Mouse (Mus musculus) kidney, postnatal 0 days (tissue): ENCODE measurements around the gene Wfdc5. TPM values are rescaled to one million over a fixed set of nuclear protein-coding genes. Genes with fewer than 3 reads are reported as not detected.
A peak's percentile ranks its signal among the peaks of the same experiment; 100 is the strongest.

Experiments used
- ATAC-seq: fragments of 200-750 bp; cut with Nextera tagmentation; replicated peaks from 2 replicates; pipeline ENCODE4 v1.8.0; 2017; ENCODE audit warnings: low read depth, moderate number of reproducible peaks, moderate TSS enrichment, moderate library complexity; ENCODE audit not compliant: low FRiP score
- DNase-seq: peaks from one replicate; pipeline ENCODE4 v3.0.0-alpha.2; 2016; ENCODE audit warnings: low spot score
- H3K27ac ChIP-seq: fragments of 300-500 bp; sonication (generic); 2 replicates; pipeline ENCODE4 v1.5.1; 2014; ENCODE audit warnings: mild to moderate bottlenecking
- H3K27me3 ChIP-seq: fragments of 300-500 bp; sonication (generic); 2 replicates; pipeline ENCODE4 v1.6.1; 2014; ENCODE audit warnings: low read length, mixed read lengths; ENCODE audit not compliant: insufficient read depth
- H3K36me3 ChIP-seq: fragments of 300-500 bp; sonication (generic); 2 replicates; pipeline ENCODE4 v1.6.1; 2014; ENCODE audit warnings: low read length, mixed read lengths; ENCODE audit not compliant: insufficient read depth
- H3K4me1 ChIP-seq: fragments of 300-500 bp; sonication (generic); replicated peaks from 2 replicates; pipeline ENCODE4 v1.6.1; 2014; ENCODE audit warnings: antibody characterized with exemption, low read length, mixed read lengths; ENCODE audit not compliant: insufficient read depth
- H3K4me2 ChIP-seq: fragments of 300-500 bp; sonication (generic); 2 replicates; pipeline ENCODE4 v1.6.1; 2014; ENCODE audit warnings: mild to moderate bottlenecking, low read length, moderate library complexity, mixed read lengths
- H3K4me3 ChIP-seq: fragments of 300-500 bp; sonication (generic); replicated peaks from 2 replicates; pipeline ENCODE4 v1.5.1; 2014; ENCODE audit warnings: low read depth, low read length
- H3K9ac ChIP-seq: fragments of 300-500 bp; sonication (generic); 2 replicates; pipeline ENCODE4 v1.6.1; 2014; ENCODE audit warnings: low read depth, low read length
- H3K9me3 ChIP-seq: fragments of 300-500 bp; sonication (generic); replicated peaks from 2 replicates; pipeline ENCODE4 v1.6.1; 2016; ENCODE audit warnings: low read length, inconsistent platforms, mixed read lengths
- CTCF ChIP-seq: IDR thresholded peaks from 2 replicates; pipeline ENCODE4 v1.5.1; 2016; ENCODE audit warnings: antibody characterized with exemption, low read depth, mild to moderate bottlenecking, moderate library complexity
- WGBS: fragments of 180-500 bp; shearing (Covaris S2); extraction: QIAGEN DNeasy Blood & Tissue Kit; methylation state at CpG from one replicate; pipeline ENCODE4 v1.1.7; 2014; 5-methylcytosine and 5-hydroxymethylcytosine counted together
- polyA plus RNA-seq: library from polyadenylated mRNA; unstranded; fragments of >200 nt; fragmentation: Nextera tagmentation; extraction: Ambion mirVana; gene quantifications from 2 replicates; pipeline ENCODE4 v1.2.1, GENCODE M21; 2015

Gene Wfdc5
- polyA plus RNA-seq, 1 experiment from 2014 or later, result not detected

DNA sequence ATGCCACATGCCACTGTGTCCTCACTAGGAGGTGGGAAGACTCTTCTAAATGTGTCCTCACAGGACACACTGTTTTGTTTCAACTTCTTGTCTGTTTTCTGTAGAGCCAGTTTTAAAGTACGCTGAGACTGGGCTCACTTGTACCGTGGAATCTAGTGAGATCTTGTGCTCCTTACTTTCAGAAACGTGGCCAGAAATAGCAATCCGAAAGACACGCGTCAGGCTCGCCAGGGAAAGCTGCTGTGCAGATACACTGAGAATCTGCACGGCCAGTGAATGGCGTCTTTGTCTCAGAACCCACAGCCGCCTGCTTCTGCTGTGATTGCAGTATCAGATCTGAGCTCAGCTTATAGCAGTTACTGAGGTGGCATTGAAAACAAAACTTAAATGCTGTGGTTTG is 40.5 kb downstream of the Wfdc5 start:
- Histone ChIP-seq H3K9ac (no peak overlapping the region), H3K27ac (no peak overlapping the region), H3K36me3 (no peaks in the 10 kb centered on the region), H3K4me3 (no peak overlapping the region), H3K9me3 (no peaks in the 10 kb centered on the region), H3K27me3 (no peaks in the 10 kb centered on the region), H3K4me2 (no peak overlapping the region), H3K4me1 (no peaks in the 10 kb centered on the region)
- TF ChIP-seq CTCF, result no peak
- ATAC-seq (no peak), DNase-seq (no peak)
- WGBS, result 79% methylated on average over 10 of the region's 10 CpGs

DNA sequence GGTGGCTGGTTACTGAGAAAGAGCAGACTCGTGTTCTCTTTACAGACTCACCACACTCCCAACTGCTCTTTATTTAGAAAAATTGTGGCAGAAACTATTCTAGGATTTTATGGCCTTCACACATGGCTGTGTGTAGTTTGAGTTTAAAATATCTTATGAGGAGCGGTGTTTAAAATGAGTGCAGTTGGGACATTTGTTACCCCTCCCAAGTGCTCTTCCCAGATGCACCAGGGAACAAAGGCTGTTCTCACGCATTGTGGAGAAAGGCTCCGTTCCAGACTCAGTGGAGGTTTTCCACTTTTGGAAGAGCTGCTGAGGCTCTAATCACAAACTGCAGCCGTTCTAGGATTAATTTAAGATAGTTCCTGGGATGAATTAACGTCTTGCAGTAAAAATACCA is 44.8 kb downstream of the Wfdc5 start:
- TF ChIP-seq CTCF, result no peak
- no peak for ATAC-seq
- H3K27ac ChIP-seq, result no peak overlapping the region
- no peaks in the 10 kb centered on the region for H3K36me3 ChIP-seq
- DNase-seq, result no peak
- no peak overlapping the region for H3K4me3 ChIP-seq
- H3K9ac ChIP-seq, result no peak overlapping the region
- H3K4me2 ChIP-seq, result no peak overlapping the region
- H3K4me1 ChIP-seq, result no peaks in the 10 kb centered on the region
- no peaks in the 10 kb centered on the region for H3K9me3 ChIP-seq
- no peaks in the 10 kb centered on the region for H3K27me3 ChIP-seq
- WGBS, result 48% methylated on average over 6 of the region's 6 CpGs

DNA sequence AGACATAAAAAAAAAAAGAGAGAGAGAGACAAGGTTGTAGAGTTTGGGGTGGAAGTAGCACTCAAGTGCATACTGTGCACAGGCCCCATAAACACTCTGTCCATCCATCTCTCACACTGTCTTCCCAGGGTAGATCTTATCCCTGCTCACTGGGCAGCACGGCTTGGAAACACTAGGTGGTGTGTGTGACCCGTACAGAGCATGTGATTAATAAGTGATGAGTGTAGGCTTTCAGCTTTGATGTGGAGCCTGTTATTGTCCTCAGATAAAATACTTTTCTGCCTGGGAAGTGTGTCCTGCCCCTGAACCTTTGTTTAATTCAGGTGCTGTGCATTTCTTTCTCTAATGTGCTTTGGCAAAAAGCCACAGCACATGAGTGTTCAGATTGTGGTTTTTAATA is 46.1 kb downstream of the Wfdc5 start:
- Histone ChIP-seq H3K4me2 (no peak overlapping the region), H3K27me3 (no peaks in the 10 kb centered on the region), H3K4me1 (no peaks in the 10 kb centered on the region), H3K4me3 (no peak overlapping the region), H3K9ac (no peak overlapping the region), H3K36me3 (no peaks in the 10 kb centered on the region), H3K9me3 (no peaks in the 10 kb centered on the region), H3K27ac (no peak overlapping the region)
- ATAC-seq, result no peak
- WGBS, result 24% methylated on average over 2 of the region's 2 CpGs
- DNase-seq, result peak; percentile 16
- TF ChIP-seq CTCF, result peak; percentile 57

DNA sequence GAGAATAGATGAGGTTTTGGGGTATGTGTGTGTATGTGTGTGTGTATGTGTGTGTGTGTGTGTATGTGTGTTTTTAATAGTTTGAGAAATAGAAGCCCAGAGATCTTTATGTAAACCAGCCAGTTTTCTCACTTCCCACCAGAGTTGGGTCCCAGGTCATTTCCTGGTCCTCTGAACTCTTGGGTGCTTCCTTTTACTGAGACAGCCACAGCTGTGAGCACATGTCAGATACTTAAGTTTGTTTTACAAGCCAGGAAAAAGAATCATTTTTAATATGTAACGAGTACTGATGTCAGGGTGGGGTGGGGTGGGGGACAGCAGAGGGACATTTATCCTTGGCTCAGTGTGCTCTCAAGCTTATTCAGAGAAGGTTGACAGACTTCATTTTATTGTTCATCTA is 47.2 kb downstream of the Wfdc5 start:
- Histone ChIP-seq H3K4me2 (no peak overlapping the region), H3K4me3 (no peak overlapping the region), H3K36me3 (no peaks in the 10 kb centered on the region), H3K27me3 (no peaks in the 10 kb centered on the region), H3K27ac (no peak overlapping the region), H3K4me1 (no peaks in the 10 kb centered on the region), H3K9ac (no peak overlapping the region), H3K9me3 (no peaks in the 10 kb centered on the region)
- ATAC-seq, result no peak
- DNase-seq, result peak; percentile 66
- WGBS, result 69% methylated on average over 1 of the region's 1 CpGs
- no peak for TF ChIP-seq CTCF

DNA sequence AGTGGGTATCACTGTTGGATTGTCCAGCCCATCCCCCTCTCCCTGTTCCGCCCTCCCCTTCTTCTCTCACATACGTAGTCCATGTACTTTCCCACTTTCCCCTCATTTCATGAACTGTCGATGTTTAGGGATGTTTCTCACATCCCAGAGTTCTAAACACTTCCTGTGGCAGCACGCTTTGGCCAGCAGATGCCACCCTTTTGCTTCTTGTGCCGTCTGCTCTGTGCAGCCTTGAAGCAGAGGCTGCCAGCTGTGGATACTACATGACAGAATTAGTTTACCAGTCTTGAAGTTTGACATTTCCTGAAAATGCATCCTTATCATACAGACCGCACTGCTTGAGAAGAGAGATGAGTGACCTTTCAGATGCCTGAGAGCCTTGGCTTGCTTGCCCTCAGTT is 48.0 kb downstream of the Wfdc5 start:
- ATAC-seq, result no peak
- TF ChIP-seq CTCF, result peak; percentile 81

DNA sequence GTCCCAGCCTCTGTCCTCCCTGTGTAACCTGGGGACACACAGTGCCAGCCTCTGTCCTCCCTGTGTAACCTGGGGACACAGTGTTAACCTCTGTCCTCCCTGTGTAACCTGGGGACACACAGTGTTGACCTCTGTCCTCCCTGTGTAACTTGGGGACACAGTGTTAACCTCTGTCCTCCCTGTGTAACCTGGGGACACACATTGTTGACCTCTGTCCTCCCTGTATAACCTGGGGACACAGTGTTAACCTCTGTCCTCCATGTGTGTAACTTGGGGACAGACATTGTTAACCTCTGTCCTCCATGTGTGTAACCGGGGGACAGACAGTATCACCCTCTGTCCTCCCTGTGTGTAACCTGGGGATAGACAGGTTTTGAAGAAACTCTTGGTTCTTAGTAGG is 51.0 kb downstream of the Wfdc5 start:
- WGBS, result 85% methylated on average over 1 of the region's 1 CpGs
- Histone ChIP-seq H3K9me3 (no peaks in the 10 kb centered on the region), H3K4me2 (no peak overlapping the region), H3K36me3 (no peaks in the 10 kb centered on the region), H3K9ac (no peak overlapping the region), H3K4me3 (no peak overlapping the region), H3K27me3 (no peaks in the 10 kb centered on the region), H3K4me1 (no peaks in the 10 kb centered on the region), H3K27ac (no peak overlapping the region)
- no peak for TF ChIP-seq CTCF
- ATAC-seq, result no peak
- no peak for DNase-seq

More for the DNA sequence above, 48.0 kb downstream of the Wfdc5 start:
- H3K27me3 ChIP-seq, result no peaks in the 10 kb centered on the region
- WGBS, result 61% methylated on average over 6 of the region's 6 CpGs
- DNase-seq, result peak; percentile 60
- H3K27ac ChIP-seq, result no peak overlapping the region
- H3K36me3 ChIP-seq, result no peaks in the 10 kb centered on the region
- no peaks in the 10 kb centered on the region for H3K9me3 ChIP-seq
- H3K4me1 ChIP-seq, result no peaks in the 10 kb centered on the region
- H3K9ac ChIP-seq, result no peak overlapping the region
- no peak overlapping the region for H3K4me2 ChIP-seq
- H3K4me3 ChIP-seq, result no peak overlapping the region
